Mouse (Mus musculus): ENCODE results near the gene Wnt16. TPM values are rescaled to one million over a fixed set of nuclear protein-coding genes. Genes with fewer than 3 reads are reported as not detected.
A peak's percentile ranks its signal among the peaks of the same experiment; 100 is the strongest.

Gene Wnt16
- polyA plus RNA-seq, 1 experiment = not detected

DNA sequence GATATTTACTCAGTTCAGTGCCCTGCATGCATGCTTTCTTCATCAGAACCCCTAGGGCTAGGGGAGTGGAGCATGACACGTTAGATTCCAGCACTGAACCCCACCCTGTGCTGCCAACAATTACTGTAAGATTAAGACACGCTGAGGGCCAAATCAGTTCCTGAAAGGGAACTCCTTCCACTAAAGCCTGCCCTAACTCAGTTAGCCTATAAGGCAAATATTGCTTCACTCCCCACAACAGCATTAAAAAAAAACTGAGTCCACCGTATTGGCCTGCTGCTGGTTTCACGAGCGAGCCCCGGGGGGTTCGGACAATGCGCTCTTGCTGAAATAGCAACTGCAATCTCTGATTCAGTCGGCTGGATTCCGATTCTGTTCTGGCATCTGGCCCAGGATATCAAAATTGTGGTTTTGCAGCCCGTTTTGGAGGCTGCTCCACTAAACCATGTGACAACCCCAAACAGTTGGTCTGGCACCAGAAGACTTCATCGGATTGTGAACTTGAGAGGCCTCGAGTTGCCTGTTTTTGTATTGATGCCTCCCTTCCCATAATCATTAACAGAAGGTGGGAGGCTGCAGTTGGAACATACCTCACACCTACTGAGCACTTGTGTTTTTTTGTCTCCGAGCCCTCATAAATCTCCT is 7.7 kb upstream of the Wnt16 start:
- Histone ChIP-seq H3K36me3 (ENCODE audit: control insufficient read depth, insufficient read depth) (no peaks in the 10 kb centered on the region), H3K27me3 (ENCODE audit: control insufficient read depth, insufficient read depth, insufficient read length) (no peaks in the 10 kb centered on the region), H3K4me2 (ENCODE audit: low read depth) (peak overlapping the region; percentile 84), H3ac (ENCODE audit: control insufficient read depth, insufficient read length) (no peak overlapping the region), H3K79me2 (ENCODE audit: control insufficient read depth, insufficient read depth) (no peaks in the 10 kb centered on the region), H3K4me3 (no peak overlapping the region)
- TF ChIP-seq POLR2AphosphoS2 (IDR thresholded peaks at IDR 0.05; ENCODE audit: insufficient read length, low read depth) = no peak
- peak; percentile 64 for TF ChIP-seq USF1 (IDR thresholded peaks at IDR 0.05; ENCODE audit: low read depth)
- peak; percentile 80 for TF ChIP-seq CEBPB (IDR thresholded peaks at IDR 0.05; ENCODE audit: insufficient read depth, poor library complexity, severe bottlenecking)
- TF ChIP-seq SRF (IDR thresholded peaks at IDR 0.05; ENCODE audit: control insufficient read depth, insufficient read length, low read depth) = no peak
- no peak for TF ChIP-seq TCF3 (IDR thresholded peaks at IDR 0.05; ENCODE audit: insufficient read length, low read depth)
- TF ChIP-seq TCF12 (IDR thresholded peaks at IDR 0.05; ENCODE audit: insufficient read depth, poor library complexity, severe bottlenecking) = no peak
- TF ChIP-seq MYOG (IDR thresholded peaks at IDR 0.05; ENCODE audit: control insufficient read depth in 1 of 3, insufficient read depth in 1 of 3, insufficient read length in 2 of 3, low read depth in 2 of 3) = peak in 1 of 3 experiments; percentile 57
- peak in 1 of 3 experiments; percentile 19 for TF ChIP-seq MYOD1 (IDR thresholded peaks at IDR 0.05; ENCODE audit: control insufficient read depth in 1 of 3, insufficient read length in 2 of 3, low read depth in 2 of 3)
- no peak for TF ChIP-seq E2F4 (IDR thresholded peaks at IDR 0.05; ENCODE audit: insufficient read depth)
- no peak for TF ChIP-seq REST (IDR thresholded peaks at IDR 0.05; ENCODE audit: insufficient read depth, insufficient read length)

- H3K4me3 ChIP-seq = no peak overlapping the region
- H3ac ChIP-seq (ENCODE audit: control insufficient read depth, insufficient read length) = no peak overlapping the region
- H3K36me3 ChIP-seq (ENCODE audit: control insufficient read depth, insufficient read depth) = no peaks in the 10 kb centered on the region
- TF ChIP-seq POLR2AphosphoS2 (IDR thresholded peaks at IDR 0.05; ENCODE audit: insufficient read length, low read depth) (no peak), TCF3 (IDR thresholded peaks at IDR 0.05; ENCODE audit: insufficient read length, low read depth) (no peak), REST (IDR thresholded peaks at IDR 0.05; ENCODE audit: insufficient read depth, insufficient read length) (no peak), CEBPB (IDR thresholded peaks at IDR 0.05; ENCODE audit: insufficient read depth, poor library complexity, severe bottlenecking) (no peak), SRF (IDR thresholded peaks at IDR 0.05; ENCODE audit: control insufficient read depth, insufficient read length, low read depth) (no peak)
- no peaks in the 10 kb centered on the region for H3K27me3 ChIP-seq (ENCODE audit: control insufficient read depth, insufficient read depth, insufficient read length)
- H3K79me2 ChIP-seq (ENCODE audit: control insufficient read depth, insufficient read depth) = no peaks in the 10 kb centered on the region
- no peak overlapping the region for H3K4me2 ChIP-seq (ENCODE audit: low read depth)
Measured at GRCm38 (mm10) chr6:22282405-22282804, 5.6 kb upstream of the Wnt16 start.

DNA sequence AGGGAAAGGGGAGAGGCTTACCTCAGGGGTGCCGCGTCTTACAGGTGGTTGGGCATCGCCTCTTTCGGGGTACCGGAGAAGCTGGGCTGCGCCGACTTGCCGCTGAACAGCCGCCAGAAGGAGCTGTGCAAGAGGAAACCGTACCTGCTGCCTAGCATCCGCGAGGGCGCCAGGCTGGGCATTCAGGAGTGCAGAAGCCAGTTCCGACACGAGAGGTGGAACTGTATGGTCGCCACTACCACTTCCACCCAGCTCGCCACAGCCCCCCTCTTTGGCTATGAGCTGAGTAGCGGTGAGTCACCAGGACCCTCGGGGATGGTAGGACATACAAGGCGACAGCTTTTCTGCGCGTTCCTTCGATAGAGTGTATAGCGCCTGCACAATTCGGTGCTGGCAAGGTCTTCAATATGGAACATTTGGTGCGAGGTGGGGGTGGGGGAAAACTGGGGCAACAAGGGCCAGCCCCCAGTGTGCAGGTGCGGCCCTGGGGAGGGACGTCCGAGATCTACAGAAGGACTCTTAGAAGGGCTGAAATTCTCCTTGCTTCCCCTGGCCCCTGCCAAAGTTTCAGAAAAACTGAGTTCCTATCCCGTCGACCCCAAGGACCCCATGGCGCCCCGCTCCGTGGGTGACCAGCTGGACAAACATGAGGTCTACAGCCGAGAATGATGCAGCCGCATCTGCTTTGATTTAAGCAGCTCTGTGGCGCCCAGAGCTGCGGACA is 872 bp downstream of the Wnt16 start:
- Histone ChIP-seq H3K36me3 (ENCODE audit: control insufficient read depth, insufficient read depth) (no peaks in the 10 kb centered on the region), H3K27me3 (ENCODE audit: control insufficient read depth, insufficient read depth, insufficient read length) (no peaks in the 10 kb centered on the region)
- TF ChIP-seq MAX (IDR thresholded peaks at IDR 0.05; ENCODE audit: low read depth) (no peak), CEBPB (IDR thresholded peaks at IDR 0.05; ENCODE audit: insufficient read depth, poor library complexity, severe bottlenecking) (no peak), REST (IDR thresholded peaks at IDR 0.05; ENCODE audit: insufficient read depth, insufficient read length) (no peak), USF1 (IDR thresholded peaks at IDR 0.05; ENCODE audit: low read depth) (no peak), MYOG (IDR thresholded peaks at IDR 0.05; ENCODE audit: control insufficient read depth in 1 of 3, insufficient read depth in 1 of 3, insufficient read length in 2 of 3, low read depth in 2 of 3) (no peak), POLR2A (IDR thresholded peaks at IDR 0.05; ENCODE audit: insufficient read length, low read depth) (no peak), TCF3 (IDR thresholded peaks at IDR 0.05; ENCODE audit: insufficient read length, low read depth) (no peak), POLR2AphosphoS2 (IDR thresholded peaks at IDR 0.05; ENCODE audit: insufficient read length, low read depth) (no peak), TCF12 (IDR thresholded peaks at IDR 0.05; ENCODE audit: insufficient read depth, poor library complexity, severe bottlenecking) (no peak), E2F4 (IDR thresholded peaks at IDR 0.05; ENCODE audit: insufficient read depth) (no peak), SRF (IDR thresholded peaks at IDR 0.05; ENCODE audit: control insufficient read depth, insufficient read length, low read depth) (no peak), MYOD1 (IDR thresholded peaks at IDR 0.05; ENCODE audit: control insufficient read depth in 1 of 3, insufficient read length in 2 of 3, low read depth in 2 of 3) (no peak)

GRCm38 (mm10) chr6:22289461-22290021 is 1.5 kb downstream of the Wnt16 start:
- no peak overlapping the region for H3K4me2 ChIP-seq (ENCODE audit: low read depth)
- H3K79me2 ChIP-seq (ENCODE audit: control insufficient read depth, insufficient read depth) = no peaks in the 10 kb centered on the region
- H3ac ChIP-seq (ENCODE audit: control insufficient read depth, insufficient read length) = no peak overlapping the region
- H3K36me3 ChIP-seq (ENCODE audit: control insufficient read depth, insufficient read depth) = no peaks in the 10 kb centered on the region
- H3K27me3 ChIP-seq (ENCODE audit: control insufficient read depth, insufficient read depth, insufficient read length) = no peaks in the 10 kb centered on the region
- H3K4me3 ChIP-seq = no peak overlapping the region
- TF ChIP-seq TCF12 (IDR thresholded peaks at IDR 0.05; ENCODE audit: insufficient read depth, poor library complexity, severe bottlenecking) (no peak), MAX (IDR thresholded peaks at IDR 0.05; ENCODE audit: low read depth) (no peak), POLR2A (IDR thresholded peaks at IDR 0.05; ENCODE audit: insufficient read length, low read depth) (no peak), E2F4 (IDR thresholded peaks at IDR 0.05; ENCODE audit: insufficient read depth) (no peak), CEBPB (IDR thresholded peaks at IDR 0.05; ENCODE audit: insufficient read depth, poor library complexity, severe bottlenecking) (no peak), REST (IDR thresholded peaks at IDR 0.05; ENCODE audit: insufficient read depth, insufficient read length) (no peak), USF1 (IDR thresholded peaks at IDR 0.05; ENCODE audit: low read depth) (no peak), SRF (IDR thresholded peaks at IDR 0.05; ENCODE audit: control insufficient read depth, insufficient read length, low read depth) (no peak), POLR2AphosphoS2 (IDR thresholded peaks at IDR 0.05; ENCODE audit: insufficient read length, low read depth) (no peak), MYOD1 (IDR thresholded peaks at IDR 0.05; ENCODE audit: control insufficient read depth in 1 of 3, insufficient read length in 2 of 3, low read depth in 2 of 3) (no peak), MYOG (IDR thresholded peaks at IDR 0.05; ENCODE audit: control insufficient read depth in 1 of 3, insufficient read depth in 1 of 3, insufficient read length in 2 of 3, low read depth in 2 of 3) (no peak), TCF3 (IDR thresholded peaks at IDR 0.05; ENCODE audit: insufficient read length, low read depth) (no peak)

More for the DNA sequence above, 872 bp downstream of the Wnt16 start:
- H3K4me2 ChIP-seq (ENCODE audit: low read depth) = no peak overlapping the region
- H3K79me2 ChIP-seq (ENCODE audit: control insufficient read depth, insufficient read depth) = no peaks in the 10 kb centered on the region
- H3K4me3 ChIP-seq = no peak overlapping the region
- no peak overlapping the region for H3ac ChIP-seq (ENCODE audit: control insufficient read depth, insufficient read length)

Measured in myocyte (in vitro differentiated cells).